Mouse (Mus musculus) erythroblast, embryonic 14.5 days (primary cell): ENCODE data around the gene Tgfbr3.

Experiments
- GATA1 ChIP-seq: IDR thresholded peaks from 2 replicates; pipeline ENCODE4 v1.6.1; 2012; ENCODE audit warnings: low read length, inconsistent platforms, mixed read lengths
- TAL1 ChIP-seq: IDR thresholded peaks from 3 replicates; pipeline ENCODE4 v1.6.1; 2012; ENCODE audit warnings: low read length, inconsistent platforms, mixed read lengths

DNA sequence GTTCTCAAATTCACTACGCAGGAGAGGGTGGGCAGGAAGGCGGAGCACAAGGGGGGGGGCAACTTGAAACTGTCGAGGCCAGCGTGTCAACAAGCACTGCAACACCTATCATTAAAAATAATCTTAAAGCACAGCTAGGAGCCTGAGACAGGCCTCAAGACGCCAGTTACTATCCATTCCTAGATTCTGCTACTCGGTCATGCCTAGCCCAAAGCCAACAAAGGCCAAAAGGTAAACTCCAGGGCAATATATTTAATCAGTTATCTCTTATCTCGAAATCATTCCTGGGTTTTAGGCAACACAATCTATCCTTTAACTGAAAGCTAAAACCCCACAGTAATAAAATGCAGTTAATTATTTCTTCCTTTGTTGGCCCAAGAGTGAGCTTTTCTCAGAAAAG, 221.9 kb downstream of the Tgfbr3 start:
- TF ChIP-seq TAL1 (no peak), GATA1 (no peak)
